Mouse (Mus musculus) cerebellum, adult 9-10 months (tissue): ENCODE results near the gene Plxna2.

Source experiments
- DNase-seq: peaks from one replicate; pipeline ENCODE4 v3.0.0; 2022

Plxna2 gene

GRCm38 (mm10) chr1:194714138-194715031, 96.4 kb downstream of the Plxna2 start:
- DNase-seq = peak; percentile 39

- no peak for DNase-seq
Observed at GRCm38 (mm10) chr1:194717451-194717874, 99.4 kb downstream of the Plxna2 start.

- DNase-seq = no peak
Observed at GRCm38 (mm10) chr1:194720406-194720805, 102.4 kb downstream of the Plxna2 start.

GRCm38 (mm10) chr1:194721260-194721659, 103.2 kb downstream of the Plxna2 start:
- DNase-seq = no peak

GRCm38 (mm10) chr1:194722329-194722728, 104.3 kb downstream of the Plxna2 start:
- peak; percentile 74 for DNase-seq

GRCm38 (mm10) chr1:194734836-194735235, 116.8 kb downstream of the Plxna2 start:
- DNase-seq = no peak

GRCm38 (mm10) chr1:194739894-194740293, 121.9 kb downstream of the Plxna2 start:
- DNase-seq = peak; percentile 36

GRCm38 (mm10) chr1:194742901-194743422, 124.9 kb downstream of the Plxna2 start:
- DNase-seq = no peak

- DNase-seq = no peak
Observed at GRCm38 (mm10) chr1:194745177-194745934, 127.3 kb downstream of the Plxna2 start.

GRCm38 (mm10) chr1:194746332-194747249, 128.6 kb downstream of the Plxna2 start:
- peak; percentile 33 for DNase-seq

- no peak for DNase-seq
Observed at GRCm38 (mm10) chr1:194747258-194747657, 129.2 kb downstream of the Plxna2 start.

GRCm38 (mm10) chr1:194753168-194753567, 135.2 kb downstream of the Plxna2 start:
- DNase-seq = peak; percentile 39

- DNase-seq = no peak
Observed at GRCm38 (mm10) chr1:194756001-194756400, 138.0 kb downstream of the Plxna2 start.

- DNase-seq = no peak
Observed at GRCm38 (mm10) chr1:194756409-194756808, 138.4 kb downstream of the Plxna2 start.

- no peak for DNase-seq
Observed at GRCm38 (mm10) chr1:194756863-194757262, 138.8 kb downstream of the Plxna2 start.

- DNase-seq = peak; percentile 37
Observed at GRCm38 (mm10) chr1:194761432-194762212, 143.6 kb downstream of the Plxna2 start.

- DNase-seq = no peak
Observed at GRCm38 (mm10) chr1:194762896-194763295, 144.9 kb downstream of the Plxna2 start.

- DNase-seq = no peak
Observed at GRCm38 (mm10) chr1:194764951-194765350, 146.9 kb downstream of the Plxna2 start.

- no peak for DNase-seq
Observed at GRCm38 (mm10) chr1:194768799-194769198, 150.8 kb downstream of the Plxna2 start.

GRCm38 (mm10) chr1:194772053-194772452, 154.0 kb downstream of the Plxna2 start:
- no peak for DNase-seq

- DNase-seq = no peak
Observed at GRCm38 (mm10) chr1:194773899-194774298, 155.9 kb downstream of the Plxna2 start.

- DNase-seq = no peak
Observed at GRCm38 (mm10) chr1:194774350-194774749, 156.3 kb downstream of the Plxna2 start.
